Mouse (Mus musculus): ENCODE measurements around the gene Oxsr1.

Oxsr1 gene

GRCm38 (mm10) chr9:119339558-119340211 is 17.5 kb upstream of the Oxsr1 start, which contains the start of gene Acaa1a:
Gene Acaa1a (plus strand): TSS chr9:119339676.
- in situ Hi-C loops (cut with MboI; ENCODE audit: low pct_unique_long_range_greater_than_20kb in 1 of 2, low sequenced_read_pairs in 2 of 2, unreplicated experiment in 1 of 2) = no loop called here

DNA sequence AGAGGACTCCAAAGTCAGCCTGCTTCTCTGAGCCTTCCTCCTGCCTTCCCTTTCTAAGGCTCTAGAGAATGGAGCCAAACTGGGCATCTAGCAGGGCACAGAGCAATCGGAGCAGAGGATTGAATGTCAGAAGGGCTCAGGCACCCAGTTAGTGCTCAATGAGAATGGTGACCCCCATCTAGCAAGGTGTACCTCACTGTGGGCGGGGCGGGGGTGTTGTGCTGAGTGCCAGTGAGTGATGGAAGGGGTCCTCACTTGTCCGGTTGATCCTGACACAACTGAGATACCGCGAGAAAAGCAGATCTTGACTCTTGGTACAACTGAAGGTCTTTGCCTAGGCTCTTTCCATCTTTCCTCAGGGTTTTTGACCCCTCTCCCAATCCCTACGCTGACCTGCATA is 16.9 kb upstream of the Oxsr1 start:
- in situ Hi-C loops (cut with MboI; ENCODE audit: low pct_unique_long_range_greater_than_20kb in 1 of 2, low sequenced_read_pairs in 2 of 2, unreplicated experiment in 1 of 2) = no loop called here

DNA sequence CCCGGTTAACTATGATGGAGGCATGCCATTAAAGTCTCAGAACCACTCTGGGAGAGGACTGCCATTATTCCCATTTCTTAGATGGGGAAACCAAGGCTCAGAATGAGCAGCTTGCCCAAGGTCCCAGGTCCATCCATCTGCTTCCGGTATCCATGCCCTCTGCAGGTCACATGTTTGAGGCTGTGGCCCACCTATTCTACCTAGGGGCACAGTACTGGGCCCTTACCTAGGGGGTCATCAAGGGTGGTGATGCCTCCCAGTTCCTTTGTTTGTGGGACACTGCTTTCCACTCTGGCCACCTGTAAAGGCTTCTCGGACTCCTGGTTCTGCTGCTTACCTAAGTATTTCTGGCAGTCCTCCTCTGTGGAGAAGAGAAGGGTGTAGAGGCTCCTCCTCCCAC is 16.1 kb upstream of the Oxsr1 start:
- in situ Hi-C loops (cut with MboI; ENCODE audit: low pct_unique_long_range_greater_than_20kb in 1 of 2, low sequenced_read_pairs in 2 of 2, unreplicated experiment in 1 of 2) = no loop called here

- in situ Hi-C loops (cut with MboI; ENCODE audit: low pct_unique_long_range_greater_than_20kb in 1 of 2, low sequenced_read_pairs in 2 of 2, unreplicated experiment in 1 of 2) = no loop called here
Measured at GRCm38 (mm10) chr9:119337842-119338241, 15.6 kb upstream of the Oxsr1 start.

DNA sequence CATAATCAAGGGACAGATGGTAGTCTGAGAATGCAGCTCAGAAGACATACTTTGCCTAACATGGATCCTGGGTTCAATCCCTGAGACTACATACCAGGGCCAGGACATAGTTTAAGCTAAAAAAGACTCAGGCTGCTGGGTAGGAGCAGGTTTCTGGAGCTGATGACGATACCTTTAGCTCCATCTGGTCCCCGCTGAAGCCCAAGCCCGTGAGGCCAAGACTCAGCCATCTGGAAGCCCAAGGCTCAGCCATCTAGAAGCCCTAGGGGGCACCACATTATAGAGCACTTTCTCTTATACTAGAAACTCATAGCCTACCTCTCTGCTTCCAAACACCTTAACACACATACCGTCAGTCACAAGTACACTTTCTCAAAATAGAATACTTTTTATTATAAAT is 13.3 kb upstream of the Oxsr1 start:
- in situ Hi-C loops (cut with MboI; ENCODE audit: low pct_unique_long_range_greater_than_20kb in 1 of 2, low sequenced_read_pairs in 2 of 2, unreplicated experiment in 1 of 2) = no loop called here

DNA sequence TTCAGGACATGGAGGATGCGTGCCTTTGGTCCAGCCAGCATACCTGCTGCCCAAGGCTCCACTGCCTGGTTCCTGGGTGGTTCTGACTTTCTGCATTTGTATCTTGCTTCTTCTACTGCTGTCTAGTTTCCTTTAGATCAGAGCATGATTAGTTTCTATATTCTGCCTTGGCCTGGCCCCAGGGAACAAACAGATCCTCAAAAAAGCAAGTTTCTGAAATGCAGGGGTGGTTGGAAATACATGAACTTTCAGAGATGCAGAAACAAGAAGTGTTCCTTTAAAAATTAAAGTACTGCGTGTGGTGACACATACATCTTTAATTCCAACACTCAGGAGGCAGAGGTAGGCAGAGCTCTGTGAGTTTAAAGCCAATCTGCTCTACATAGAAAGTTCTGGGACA is 12.6 kb upstream of the Oxsr1 start:
- in situ Hi-C loops (cut with MboI; ENCODE audit: low pct_unique_long_range_greater_than_20kb in 1 of 2, low sequenced_read_pairs in 2 of 2, unreplicated experiment in 1 of 2) = no loop called here

GRCm38 (mm10) chr9:119334324-119334723 is 12.1 kb upstream of the Oxsr1 start:
- in situ Hi-C loops (cut with MboI; ENCODE audit: low pct_unique_long_range_greater_than_20kb in 1 of 2, low sequenced_read_pairs in 2 of 2, unreplicated experiment in 1 of 2) = no loop called here

- in situ Hi-C loops (cut with MboI; ENCODE audit: low pct_unique_long_range_greater_than_20kb in 1 of 2, low sequenced_read_pairs in 2 of 2, unreplicated experiment in 1 of 2) = no loop called here
Measured at GRCm38 (mm10) chr9:119330186-119330963, 8.1 kb upstream of the Oxsr1 start.

GRCm38 (mm10) chr9:119328488-119328887 is 6.3 kb upstream of the Oxsr1 start:
- in situ Hi-C loops (cut with MboI; ENCODE audit: low pct_unique_long_range_greater_than_20kb in 1 of 2, low sequenced_read_pairs in 2 of 2, unreplicated experiment in 1 of 2) = no loop called here

DNA sequence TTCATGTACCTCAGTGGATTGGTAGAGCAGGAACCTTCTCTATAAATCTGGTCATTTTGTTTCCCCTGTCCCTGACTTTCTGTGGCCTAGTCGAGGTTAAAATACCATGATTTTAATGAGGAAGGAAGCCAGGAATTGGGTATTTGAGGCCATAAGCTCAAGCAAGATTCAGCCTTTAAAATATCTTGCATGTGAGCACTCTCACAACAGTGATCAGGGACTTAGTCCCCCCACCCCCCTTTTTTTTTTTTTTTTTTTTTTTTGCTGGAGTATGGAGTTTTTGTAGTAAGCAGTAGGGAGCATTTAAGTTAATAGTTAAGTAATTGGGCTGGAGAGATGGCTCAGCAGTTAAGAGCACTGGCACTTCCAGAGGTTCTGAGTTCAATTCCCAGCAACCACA is 1.9 kb upstream of the Oxsr1 start:
- in situ Hi-C loops (cut with MboI; ENCODE audit: low pct_unique_long_range_greater_than_20kb in 1 of 2, low sequenced_read_pairs in 2 of 2, unreplicated experiment in 1 of 2) = no loop called here

- in situ Hi-C loops (cut with MboI; ENCODE audit: low pct_unique_long_range_greater_than_20kb in 1 of 2, low sequenced_read_pairs in 2 of 2, unreplicated experiment in 1 of 2) = no loop called here
Measured at GRCm38 (mm10) chr9:119323260-119323645, 1.0 kb upstream of the Oxsr1 start.

GRCm38 (mm10) chr9:119321392-119322229 is 616 bp downstream of the Oxsr1 start:
- in situ Hi-C loops (cut with MboI; ENCODE audit: low pct_unique_long_range_greater_than_20kb in 1 of 2, low sequenced_read_pairs in 2 of 2, unreplicated experiment in 1 of 2) = no loop called here

GRCm38 (mm10) chr9:119320946-119321345 is 1.3 kb downstream of the Oxsr1 start:
- in situ Hi-C loops (cut with MboI; ENCODE audit: low pct_unique_long_range_greater_than_20kb in 1 of 2, low sequenced_read_pairs in 2 of 2, unreplicated experiment in 1 of 2) = no loop called here

DNA sequence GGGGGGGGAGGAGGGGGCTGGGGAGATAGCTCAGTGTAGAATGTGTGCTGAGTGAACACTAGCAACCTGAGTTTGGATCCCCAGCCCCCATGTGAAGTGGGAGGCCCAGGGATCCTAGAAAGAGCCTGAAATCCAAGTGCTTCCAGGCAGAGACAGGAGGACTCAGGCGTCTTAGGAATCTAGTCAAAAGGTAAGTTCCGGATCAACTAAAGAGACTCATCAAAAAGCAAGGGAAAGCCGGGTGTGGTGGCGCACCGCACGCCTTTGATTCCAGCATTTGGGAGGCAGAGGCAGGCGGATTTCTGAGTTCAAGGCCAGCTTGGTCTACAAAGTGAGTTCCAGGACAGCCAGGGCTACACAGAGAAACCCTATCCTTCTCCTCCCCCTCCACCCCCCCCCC is 1.8 kb downstream of the Oxsr1 start:
- in situ Hi-C loops (cut with MboI; ENCODE audit: low pct_unique_long_range_greater_than_20kb in 1 of 2, low sequenced_read_pairs in 2 of 2, unreplicated experiment in 1 of 2) = no loop called here

- in situ Hi-C loops (cut with MboI; ENCODE audit: low pct_unique_long_range_greater_than_20kb in 1 of 2, low sequenced_read_pairs in 2 of 2, unreplicated experiment in 1 of 2) = no loop called here
Measured at GRCm38 (mm10) chr9:119318891-119319290, 3.3 kb downstream of the Oxsr1 start.

DNA sequence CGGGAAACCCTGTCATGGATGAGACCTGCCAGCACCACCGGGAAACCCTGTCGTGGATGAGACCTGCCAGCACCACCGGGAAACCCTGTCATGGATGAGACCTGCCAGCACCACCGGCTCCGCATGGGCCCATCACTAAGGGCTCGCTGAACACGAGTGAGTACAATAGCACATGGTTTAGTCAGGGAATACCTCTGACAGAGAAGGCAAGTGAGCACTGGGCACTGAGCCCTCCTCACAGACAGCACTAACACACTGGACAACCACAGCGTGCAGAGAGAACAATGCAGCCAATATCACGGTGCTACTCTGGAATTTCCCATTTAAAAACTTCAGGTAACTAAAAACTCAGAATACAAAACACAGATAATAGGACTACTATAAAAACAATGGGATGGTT is 9.1 kb downstream of the Oxsr1 start:
- in situ Hi-C loops (cut with MboI; ENCODE audit: low pct_unique_long_range_greater_than_20kb in 1 of 2, low sequenced_read_pairs in 2 of 2, unreplicated experiment in 1 of 2) = no loop called here

GRCm38 (mm10) chr9:119309067-119309466 is 13.2 kb downstream of the Oxsr1 start:
- in situ Hi-C loops (cut with MboI; ENCODE audit: low pct_unique_long_range_greater_than_20kb in 1 of 2, low sequenced_read_pairs in 2 of 2, unreplicated experiment in 1 of 2) = no loop called here

DNA sequence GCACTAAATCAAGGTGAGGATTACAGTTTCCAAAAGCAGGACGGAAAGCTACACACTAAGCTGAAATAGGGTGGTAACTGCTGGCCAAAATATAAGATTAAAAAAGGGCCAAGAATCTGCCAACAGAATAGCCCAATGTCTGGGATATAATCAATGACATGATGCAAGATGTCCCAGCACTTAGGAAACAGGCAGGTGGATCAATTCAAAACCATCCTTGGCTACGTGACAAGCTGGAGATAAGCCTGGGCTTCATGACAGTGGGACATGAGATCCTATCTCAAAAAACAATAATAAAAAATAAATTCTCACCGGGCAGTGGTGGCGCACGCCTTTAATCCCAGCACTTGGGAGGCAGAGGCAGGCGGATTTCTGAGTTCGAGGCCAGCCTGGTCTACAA is 16.4 kb downstream of the Oxsr1 start:
- in situ Hi-C loops (cut with MboI; ENCODE audit: low pct_unique_long_range_greater_than_20kb in 1 of 2, low sequenced_read_pairs in 2 of 2, unreplicated experiment in 1 of 2) = no loop called here

- in situ Hi-C loops (cut with MboI; ENCODE audit: low pct_unique_long_range_greater_than_20kb in 1 of 2, low sequenced_read_pairs in 2 of 2, unreplicated experiment in 1 of 2) = no loop called here
Measured at GRCm38 (mm10) chr9:119298563-119298962, 23.7 kb downstream of the Oxsr1 start.
